Mouse (Mus musculus) heart, postnatal 0 days (tissue): ENCODE data around the gene Ero1l.

Experiments
- CTCF ChIP-seq: IDR thresholded peaks from 2 replicates; pipeline ENCODE4 v1.5.1; 2016; ENCODE audit warnings: antibody characterized with exemption, control low read depth, low read depth
- EP300 ChIP-seq: IDR thresholded peaks from 2 replicates; pipeline ENCODE4 v1.6.1; 2016; ENCODE audit warnings: antibody characterized with exemption, low read depth

DNA sequence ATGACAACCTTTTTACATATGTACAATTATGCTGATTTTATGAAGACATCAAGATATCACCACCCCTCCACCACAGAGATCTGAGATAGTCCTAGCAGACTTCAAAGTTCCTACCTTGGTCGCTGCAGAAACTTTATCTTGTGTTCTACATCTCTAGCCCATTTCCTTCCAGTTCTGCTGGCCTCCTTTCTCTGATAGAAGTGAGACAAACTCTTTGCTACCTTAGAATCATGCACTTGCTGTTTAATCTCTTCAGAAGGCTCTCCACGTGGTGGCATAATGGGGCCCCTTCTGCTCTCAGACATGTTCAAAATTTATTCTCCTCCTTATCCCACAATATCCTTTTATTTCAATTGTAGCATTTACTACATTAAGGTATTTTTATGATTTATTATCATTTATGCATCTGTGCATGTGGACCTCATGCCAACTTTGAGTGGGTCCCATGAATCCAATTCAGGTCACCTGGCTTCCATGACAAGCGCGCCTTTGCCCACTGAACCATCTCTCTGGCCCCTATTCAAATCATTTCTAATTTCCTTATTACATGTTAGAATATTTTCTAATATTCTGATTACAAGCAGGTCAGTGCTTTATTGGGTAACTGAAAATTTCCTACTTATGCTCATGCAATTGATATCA is 9.6 kb upstream of the Ero1l start:
- TF ChIP-seq CTCF (no peak), EP300 (no peak)
